Mouse (Mus musculus) left cerebral cortex, postnatal 10 days (tissue): ENCODE measurements around the gene Zfp119a. TPM values are rescaled to one million over a fixed set of nuclear protein-coding genes. Genes with fewer than 3 reads are reported as not detected.
A peak's percentile ranks its signal among the peaks of the same experiment; 100 is the strongest.
"Not testable (repeated sequence)": the region's sequence is repeated elsewhere in the genome, so short reads cannot be mapped to it uniquely, and the experiment has no call there.

Experiments
- DNase-seq, 2 experiments: peaks; one replicate each; pipeline ENCODE4 v3.0.0; 2021 to 2022; ENCODE audit warnings: low spot score in 2 of 2, mixed read lengths in 1 of 2; ENCODE audit errors: extremely low spot score in 1 of 2
- intact Hi-C: fragments of 180-260 bp; cut with DNase I; formaldehyde crosslinking; loops from one replicate; pipeline ENCODE4 v1.15.1; 2025
- total RNA-seq, 2 experiments: library from RNA; stranded (reverse); gene quantifications; 2 replicates each; pipeline ENCODE4 v1.2.3; 2021

Zfp119a gene
- 1 to 10 TPM; 8.5 to 9.1 TPM for total RNA-seq

DNA sequence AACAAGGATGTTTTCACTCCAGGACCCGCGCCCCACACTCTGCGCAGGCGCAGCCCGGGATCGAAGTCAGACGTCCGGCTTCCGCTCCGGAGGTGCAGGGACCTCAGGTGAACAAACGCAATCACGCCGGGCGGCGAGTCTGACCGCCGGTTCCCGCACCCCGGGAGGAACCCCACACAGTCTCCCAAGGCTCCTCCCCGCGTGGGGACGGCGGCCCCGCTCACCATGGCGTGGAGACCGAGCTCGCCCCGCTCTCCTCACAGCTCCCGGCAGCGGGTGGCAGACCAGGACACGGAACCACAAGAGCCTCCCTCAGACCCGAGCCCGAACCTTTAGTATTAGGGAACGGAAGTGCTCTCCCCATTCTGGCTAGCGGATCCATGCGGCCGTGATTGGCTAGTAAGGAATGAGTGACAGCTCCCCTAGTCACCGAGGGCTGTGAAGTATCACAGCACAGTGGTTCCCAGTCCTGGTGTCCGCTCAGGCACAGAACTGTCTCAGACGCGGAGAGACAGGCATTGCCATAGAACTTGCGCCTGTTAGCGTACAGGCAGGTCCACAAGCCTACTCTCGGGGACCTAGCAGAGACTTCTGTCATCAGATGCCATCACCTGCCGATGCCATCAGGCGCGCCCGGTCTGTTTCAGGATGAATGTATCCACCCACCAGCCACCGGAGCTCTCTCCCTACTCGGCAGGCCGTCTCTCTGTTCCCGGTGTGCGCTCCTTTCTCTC, at the start of gene Zfp119a:
Zfp119a (minus strand) TSS at position 295 of the 734 bp plus-strand sequence.
- DNase-seq, result peak; percentile 79 to 83
- intact Hi-C loops, result not testable (repeated sequence)

DNA sequence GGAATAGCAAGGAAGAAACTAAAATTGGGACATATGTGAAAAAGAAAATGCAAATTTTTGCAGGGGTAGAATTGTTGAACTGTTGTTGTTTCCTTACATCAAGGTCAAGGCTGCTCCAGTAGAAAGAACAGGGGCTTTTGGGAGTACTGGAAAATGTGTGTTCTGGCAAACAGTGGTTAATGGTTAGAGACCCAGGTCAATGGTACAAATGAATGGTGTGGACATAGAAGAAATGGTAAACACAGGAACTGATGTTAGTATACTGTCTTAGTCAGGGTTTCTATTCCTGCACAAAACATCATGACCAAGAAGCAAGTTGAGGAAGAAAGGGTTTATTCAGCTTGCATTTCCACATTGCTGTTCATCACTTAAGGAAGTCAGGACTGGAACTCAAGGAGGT, 27.9 kb upstream of the Zfp119a start:
- no peak for DNase-seq
- intact Hi-C loops, result no loop called here

DNA sequence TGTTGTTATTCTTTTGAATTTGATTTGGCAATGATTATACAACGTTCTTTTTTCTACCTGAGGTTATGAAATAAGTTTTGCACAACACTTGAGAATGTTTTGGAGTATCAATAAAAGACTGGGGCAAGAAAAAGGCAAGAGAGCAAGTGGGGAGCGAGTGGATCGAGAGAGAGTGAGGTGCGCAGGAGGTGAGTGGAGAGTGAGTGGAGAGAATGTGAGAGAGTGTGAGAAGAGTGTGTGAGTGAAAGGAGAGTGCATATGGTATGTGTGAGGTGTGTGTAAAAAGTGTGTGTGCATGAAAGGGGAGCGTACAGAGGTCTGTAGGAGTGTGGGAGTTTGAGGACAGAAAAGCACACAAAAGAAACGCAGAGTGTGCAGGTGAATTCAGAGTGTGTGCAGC, 25.4 kb upstream of the Zfp119a start:
- DNase-seq, result no peak
- intact Hi-C loops, result no loop called here

DNA sequence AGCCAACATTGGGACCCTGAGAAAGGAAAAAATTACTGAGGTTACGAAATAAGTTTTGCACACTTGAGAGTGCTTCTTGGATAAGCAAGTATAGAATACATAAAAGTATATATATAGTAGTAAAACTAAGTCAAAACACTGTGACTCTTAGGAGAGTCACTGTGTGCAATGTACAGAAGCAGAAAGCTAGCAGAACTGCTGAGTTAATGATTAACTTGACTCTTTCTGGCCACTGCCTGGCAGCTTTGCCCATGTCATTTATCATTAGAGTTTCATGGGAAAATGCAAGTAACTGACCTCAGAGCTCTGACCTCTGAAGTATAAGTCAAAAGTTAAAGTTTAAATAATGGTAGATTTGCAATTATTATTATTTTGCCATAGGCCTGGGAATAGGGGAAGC, 25.0 kb upstream of the Zfp119a start:
- intact Hi-C loops, result no loop called here
- DNase-seq, result no peak

DNA sequence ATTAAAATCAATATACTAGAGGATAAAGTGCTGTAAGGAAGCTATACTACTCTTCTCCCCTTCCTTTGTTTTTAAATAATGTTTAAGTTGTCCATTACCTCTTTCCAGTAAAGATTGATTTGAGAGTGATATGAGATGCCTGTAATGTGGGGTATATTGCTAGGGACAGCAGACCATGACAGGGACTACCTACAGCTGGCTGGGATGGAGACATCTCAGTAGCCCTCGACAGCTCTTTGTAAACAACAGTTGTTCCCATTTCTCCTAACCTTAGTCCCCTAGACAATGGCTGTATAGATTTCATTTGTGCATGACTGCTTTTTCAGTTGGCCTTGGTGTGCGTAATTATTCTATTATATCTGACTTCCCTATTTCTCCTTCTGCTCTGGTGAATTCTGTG, 24.4 kb upstream of the Zfp119a start:
- no peak for DNase-seq
- intact Hi-C loops, result no loop called here

DNA sequence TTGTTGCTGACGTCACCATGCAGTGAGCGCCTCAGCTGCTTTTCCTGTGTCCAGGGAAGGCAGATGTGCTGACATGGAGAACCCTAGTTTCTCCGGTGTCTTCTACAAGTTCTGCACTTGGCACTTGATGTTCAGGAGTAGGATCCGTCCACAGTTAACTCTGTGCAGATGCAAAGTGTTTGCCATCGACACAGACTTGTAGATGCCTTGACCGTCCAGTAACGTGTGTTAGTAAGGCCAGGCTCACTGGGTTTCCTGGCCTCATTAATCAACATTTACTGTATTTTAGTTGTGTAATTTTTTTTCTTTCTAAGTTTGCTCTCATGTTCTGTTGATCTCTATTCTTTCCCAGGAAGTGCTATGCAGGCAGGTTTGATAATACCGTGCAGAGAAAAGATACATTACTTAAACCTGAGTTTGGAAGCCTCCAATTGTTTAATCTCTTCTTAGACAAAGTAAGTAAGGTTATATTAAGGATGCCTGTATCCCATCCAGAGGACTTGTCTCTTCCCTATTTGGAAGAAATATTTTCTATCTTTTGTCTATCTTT, 13.8 kb upstream of the Zfp119a start:
- DNase-seq, result not testable (repeated sequence)
- intact Hi-C loops, result loop anchor here (5.0 kb wide), 1 partner anchor 50 kb away; no protein-coding TSS in a partner anchor

DNA sequence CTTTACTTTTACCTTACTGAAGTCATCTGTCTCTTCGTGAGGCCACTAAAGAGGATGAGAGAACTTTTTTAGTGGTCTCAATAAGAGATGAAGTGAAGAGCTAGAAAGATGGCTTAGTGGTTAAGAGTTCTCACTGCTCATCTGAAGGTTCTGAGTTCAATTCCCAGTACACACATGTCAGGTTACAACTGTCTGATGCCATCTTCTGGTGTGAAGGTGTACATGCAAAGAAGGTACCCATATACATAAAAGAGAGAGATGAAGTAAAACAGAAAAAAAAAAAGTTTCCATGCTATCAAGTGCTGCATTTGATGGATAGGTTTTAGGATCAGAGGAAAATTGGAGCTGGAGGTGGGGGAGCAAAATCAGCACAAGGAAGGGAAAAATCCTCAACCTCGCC, 6.2 kb upstream of the Zfp119a start:
- no peak for DNase-seq
- intact Hi-C loops, result loop anchor here (10.0 kb wide), 1 partner anchor 180 kb away; no protein-coding TSS in a partner anchor

DNA sequence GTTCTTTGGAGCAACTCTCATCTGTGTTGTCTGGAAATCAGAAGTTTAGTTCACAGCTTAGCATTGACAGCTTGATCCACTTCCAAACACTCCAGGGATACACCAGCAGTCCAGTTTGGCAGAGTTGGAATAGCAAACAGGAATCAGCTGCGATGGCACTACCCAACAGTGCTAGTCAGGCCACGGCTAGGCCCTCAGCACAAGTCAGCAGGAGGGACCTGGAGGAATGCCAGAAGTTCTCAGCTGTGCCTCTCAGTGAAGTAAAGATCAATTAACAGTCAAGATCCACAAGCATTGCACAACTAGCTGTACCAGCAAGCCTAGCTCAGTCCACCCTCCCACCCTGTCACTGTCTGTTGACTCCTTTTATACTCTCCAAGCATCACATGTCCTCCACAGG, 4.9 kb upstream of the Zfp119a start:
- intact Hi-C loops, result loop anchor here (10.0 kb wide), 1 partner anchor 179 kb away; no protein-coding TSS in a partner anchor
- peak in 1 of 2 experiments; percentile 20 for DNase-seq

DNA sequence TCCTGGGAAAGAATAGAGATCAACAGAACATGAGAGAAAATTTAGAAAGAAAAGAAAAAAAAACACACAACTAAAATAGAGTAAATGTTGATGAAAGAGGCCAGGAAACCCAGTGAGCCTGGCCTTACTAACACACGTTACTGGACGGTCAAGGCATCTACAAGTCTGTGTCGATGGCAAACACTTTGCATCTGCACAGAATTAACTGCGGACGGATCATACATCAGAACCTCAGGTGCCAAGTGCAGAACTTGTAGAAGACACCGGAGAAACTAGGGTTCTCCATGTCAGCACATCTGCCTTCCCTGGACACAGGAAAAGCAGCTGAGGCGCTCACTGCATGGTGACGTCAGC, 471 bp downstream of the Zfp119a start:
- intact Hi-C loops, DNase-seq: not testable (repeated sequence)

DNA sequence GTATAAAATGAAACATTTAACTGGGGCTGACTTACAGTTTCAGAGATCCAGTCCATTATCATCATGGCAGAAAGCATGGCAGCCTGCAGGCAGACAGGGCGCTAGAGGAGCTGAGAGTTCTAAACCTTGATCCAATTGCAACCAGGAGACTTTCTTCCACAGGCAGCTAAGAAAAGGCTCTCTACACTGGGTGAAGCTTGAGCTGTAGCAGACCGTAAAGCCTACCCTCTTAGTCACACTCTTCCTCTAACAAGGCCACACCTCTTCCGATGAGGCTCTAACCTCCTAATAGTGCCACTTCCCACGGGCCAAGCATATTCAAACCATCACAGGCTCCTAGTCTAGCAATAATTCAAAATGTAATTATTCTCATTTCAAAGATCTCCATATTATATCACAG, 1.5 kb downstream of the Zfp119a start:
- intact Hi-C loops, result no loop called here
- DNase-seq, result no peak

DNA sequence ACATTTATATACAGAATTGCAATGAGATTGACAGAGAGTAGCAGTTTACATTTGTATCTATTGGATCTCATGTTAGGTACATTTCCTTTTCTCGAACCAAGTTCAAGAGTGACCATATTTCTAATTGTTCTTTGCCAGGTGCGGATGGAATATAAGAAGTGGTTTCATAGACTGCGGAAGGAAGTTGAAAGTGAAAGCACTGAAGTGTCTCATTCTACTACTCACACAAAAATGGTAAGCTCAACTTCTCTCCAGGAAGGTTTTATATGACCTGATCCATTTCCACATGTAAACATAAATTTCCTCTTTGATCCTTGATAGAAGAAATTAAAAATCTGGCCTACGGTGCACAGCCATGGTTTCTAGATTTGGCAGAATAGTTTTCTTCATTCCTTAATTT, 35.7 kb downstream of the Zfp119a start:
- intact Hi-C loops, result no loop called here
- no peak for DNase-seq

DNA sequence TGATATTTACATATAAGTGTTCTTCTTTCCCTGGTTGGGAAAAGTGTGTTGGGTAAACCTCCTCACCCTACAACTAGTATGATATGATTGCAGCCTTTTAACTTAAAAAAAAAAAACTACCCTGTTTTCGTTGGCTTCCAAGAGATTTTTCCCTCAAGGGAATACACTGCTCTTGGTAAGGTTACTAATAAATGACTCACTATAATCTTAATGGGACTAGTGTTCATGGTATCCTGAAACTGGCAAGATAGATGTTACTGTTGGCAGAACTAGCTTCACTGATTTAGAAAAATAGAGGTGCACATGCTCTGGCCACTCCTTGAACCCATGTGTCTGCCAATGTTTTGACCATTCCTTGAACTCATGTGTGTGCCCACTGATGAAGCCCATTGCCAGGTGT, 57.2 kb downstream of the Zfp119a start:
- DNase-seq, result no peak
- intact Hi-C loops, result no loop called here

DNA sequence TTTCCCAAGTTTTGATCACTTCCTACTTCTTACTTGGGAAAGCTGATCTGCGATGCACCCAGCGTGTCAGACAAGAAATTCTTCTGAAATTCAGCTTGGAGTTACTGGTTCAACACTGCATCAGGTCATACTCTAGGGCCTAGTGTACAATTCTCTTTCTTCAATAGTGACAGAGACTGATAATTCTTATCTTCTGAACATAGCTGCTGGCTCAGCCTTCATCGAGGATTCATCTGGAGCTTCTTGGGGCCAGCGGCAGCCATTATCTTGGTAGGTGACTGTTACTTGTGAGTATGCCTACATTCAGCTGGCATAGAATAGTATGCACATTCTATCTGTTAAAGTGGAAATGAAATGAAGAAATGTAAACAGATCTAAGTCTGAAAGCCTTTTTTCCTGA, 61.9 kb downstream of the Zfp119a start:
- intact Hi-C loops, result no loop called here
- DNase-seq, result no peak

Other genes starting within 250 kb of the Zfp119a start
- gene Pot1b, start 166.3 kb downstream of the Zfp119a start, total RNA-seq, result 1 to 10 TPM; 6.2 to 7.1 TPM
- not detected for gene Adgre4, start 128.9 kb downstream of the Zfp119a start, total RNA-seq
- gene Zfp959, start 13.2 kb upstream of the Zfp119a start, total RNA-seq, result 1 to 10 TPM; 7.0 to 8.5 TPM
- 1 to 10 TPM; 3.2 to 5.3 TPM for gene Zfp119b, start 70.6 kb upstream of the Zfp119a start, total RNA-seq
- 1 to 10 TPM; 2.8 to 4.2 TPM for gene Ebi3, start 73.7 kb upstream of the Zfp119a start, total RNA-seq
- gene Yju2, start 80.2 kb upstream of the Zfp119a start, total RNA-seq, result 10 to 100 TPM; 12.7 to 16.5 TPM
- 10 to 100 TPM; 50.3 to 57.4 TPM for gene Shd, start 91.5 kb upstream of the Zfp119a start, total RNA-seq
- 100 to 1,000 TPM in 1 of 2 experiments, 10 to 100 TPM in 1; 99.7 to 111 TPM for gene Fsd1, start 107.6 kb upstream of the Zfp119a start, total RNA-seq
- gene Stap2, start 126.7 kb upstream of the Zfp119a start, total RNA-seq, result 1 to 10 TPM; 4.4 TPM
- 100 to 1,000 TPM; 111 to 115 TPM for gene Mpnd, start 126.8 kb upstream of the Zfp119a start, total RNA-seq
- gene Sh3gl1, start 157.7 kb upstream of the Zfp119a start, total RNA-seq, result 10 to 100 TPM; 53.7 TPM
- 1 to 10 TPM; 5.1 to 5.7 TPM for gene Chaf1a, start 161.5 kb upstream of the Zfp119a start, total RNA-seq
- gene Ubxn6, start 196.1 kb upstream of the Zfp119a start, total RNA-seq, result 10 to 100 TPM; 79.8 to 87.9 TPM
- 100 to 1,000 TPM in 1 of 2 experiments, 10 to 100 TPM in 1; 96.5 to 104 TPM for gene Hdgfl2, start 200.7 kb upstream of the Zfp119a start, total RNA-seq
- 1 to 10 TPM in 1 of 2 experiments, under 1 TPM in 1; 0.14 to 1.4 TPM for gene Plin4, start 230.9 kb upstream of the Zfp119a start, total RNA-seq
- gene Plin5, start 238.7 kb upstream of the Zfp119a start, total RNA-seq, result 1 to 10 TPM in 1 of 2 experiments, under 1 TPM in 1; 0.75 to 1.2 TPM
- gene Lrg1, start 243.1 kb upstream of the Zfp119a start, total RNA-seq, result under 1 TPM; 0.49 to 0.79 TPM